Mouse (Mus musculus) c-Kit-positive CD71-positive TER-119-positive erythroid progenitor cells, embryonic 14.5 days (primary cell): ENCODE measurements around the gene Scgb2b20.
"Not testable (repeated sequence)": the region's sequence is repeated elsewhere in the genome, so short reads cannot be mapped to it uniquely, and the experiment has no call there.

Source experiments
- DNase-seq: peaks from one replicate; pipeline ENCODE4 v3.0.0-alpha.2; 2013; ENCODE audit warnings: low spot score

Scgb2b20 gene

GRCm38 (mm10) chr7:33366222-33366621 lies at the start of gene Scgb2b20:
TSS of gene Scgb2b20 (minus strand) at chr7:33366322.
- not testable (repeated sequence) for DNase-seq

- DNase-seq: not testable (repeated sequence)
Measured at GRCm38 (mm10) chr7:33409681-33410080, 43.6 kb upstream of the Scgb2b20 start.

- DNase-seq: no peak
Measured at GRCm38 (mm10) chr7:33401650-33402049, 35.5 kb upstream of the Scgb2b20 start.

DNA sequence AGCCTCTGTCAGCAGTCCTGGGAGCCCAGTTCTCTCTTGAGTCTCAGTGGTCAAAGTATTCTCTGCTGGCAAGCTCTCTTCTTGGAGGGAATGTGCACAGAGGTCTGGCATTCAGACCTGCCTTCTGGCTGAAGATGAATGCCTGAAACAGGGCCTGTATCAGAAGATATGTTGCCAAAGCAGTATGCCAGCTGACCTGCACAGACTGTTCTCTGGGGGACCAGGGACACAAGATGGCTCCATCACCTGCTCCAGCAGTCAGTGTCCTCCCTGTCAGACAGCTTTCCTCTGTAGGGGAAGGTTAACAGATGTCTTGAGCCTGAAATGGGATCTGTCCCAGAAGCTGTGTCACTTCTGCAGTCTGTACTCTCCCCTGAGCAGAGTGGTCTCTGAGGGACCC lies 33.6 kb upstream of the Scgb2b20 start:
- not testable (repeated sequence) for DNase-seq

DNA sequence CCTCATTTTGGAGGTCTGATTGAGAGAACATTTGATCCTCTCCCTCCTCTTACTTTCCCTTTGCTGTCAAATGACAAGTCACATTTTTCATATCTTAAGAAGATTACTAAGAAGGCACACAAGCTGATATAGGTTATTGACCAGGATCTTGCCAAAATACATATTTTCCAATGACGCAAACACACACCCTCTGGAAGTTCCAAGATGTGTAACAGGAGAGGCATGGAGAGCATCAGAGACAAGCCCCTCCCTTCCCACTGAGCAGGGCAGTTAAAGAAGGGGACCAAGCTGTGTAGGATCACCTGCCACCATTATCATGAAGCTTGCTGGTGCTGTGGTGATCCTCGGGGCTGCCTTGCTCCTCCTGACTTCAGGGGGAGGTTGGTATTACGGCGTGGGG lies 6.8 kb upstream of the Scgb2b20 start, which contains the start of gene Scgb1b20:
Scgb1b20 (plus strand) TSS at position 301 of the 400 bp plus-strand sequence.
- DNase-seq: not testable (repeated sequence)
